Mouse (Mus musculus) heart, embryonic 12.5 days (tissue): ENCODE results near the gene Aida. TPM values are rescaled to one million over a fixed set of nuclear protein-coding genes. Genes with fewer than 3 reads are reported as not detected.

ENCODE experiments used
- ATAC-seq: fragments of 200-750 bp; cut with Nextera tagmentation; 2 replicates; pipeline ENCODE4 v1.8.0; 2017; ENCODE audit warnings: moderate TSS enrichment, moderate library complexity; ENCODE audit not compliant: insufficient number of reproducible peaks, low FRiP score
- H3K27ac ChIP-seq: fragments of 300-500 bp; sonication (generic); 2 replicates; pipeline ENCODE4 v1.5.1; 2016; ENCODE audit warnings: mild to moderate bottlenecking, moderate library complexity; ENCODE audit not compliant: poor library complexity, severe bottlenecking
- H3K27me3 ChIP-seq: fragments of 300-500 bp; sonication (generic); replicated peaks from 2 replicates; pipeline ENCODE4 v1.6.1; 2016; ENCODE audit warnings: mild to moderate bottlenecking, moderate library complexity
- H3K36me3 ChIP-seq: fragments of 300-500 bp; sonication (generic); 2 replicates; pipeline ENCODE4 v1.6.1; 2016; ENCODE audit warnings: mild to moderate bottlenecking, moderate library complexity
- H3K4me1 ChIP-seq: fragments of 300-500 bp; sonication (generic); replicated peaks from 2 replicates; pipeline ENCODE4 v1.6.1; 2016; ENCODE audit warnings: mild to moderate bottlenecking
- H3K4me2 ChIP-seq: fragments of 300-500 bp; sonication (generic); 2 replicates; pipeline ENCODE4 v1.6.1; 2016; ENCODE audit warnings: mild to moderate bottlenecking, moderate library complexity
- H3K4me3 ChIP-seq: fragments of 300-500 bp; sonication (generic); 2 replicates; pipeline ENCODE4 v1.5.1; 2016; ENCODE audit warnings: mild to moderate bottlenecking
- H3K9ac ChIP-seq: fragments of 300-500 bp; sonication (generic); 2 replicates; pipeline ENCODE4 v1.6.1; 2016; ENCODE audit warnings: mild to moderate bottlenecking, moderate library complexity
- H3K9me3 ChIP-seq: fragments of 300-500 bp; sonication (generic); replicated peaks from 2 replicates; pipeline ENCODE4 v1.6.1; 2016; ENCODE audit warnings: mild to moderate bottlenecking, moderate library complexity
- WGBS: fragments of 180-500 bp; shearing (Covaris S2); methylation state at CpG from one replicate; pipeline ENCODE4 v1.1.7; 2016; 5-methylcytosine and 5-hydroxymethylcytosine counted together
- polyA plus RNA-seq: library from polyadenylated mRNA; unstranded; fragments of >200 nt; fragmentation: Nextera tagmentation; extraction: Ambion mirVana; gene quantifications from 2 replicates; pipeline ENCODE4 v1.2.1, GENCODE M21; 2016

The Aida gene
- 31.4 and 40.8 TPM in 2 replicates for polyA plus RNA-seq

GRCm38 (mm10) chr1:183296465-183296864, at the start of gene Aida:
Aida (plus strand) TSS chr1:183296590.
- no peak for ATAC-seq
- Histone ChIP-seq H3K4me1 (0 out of 2 replicates have a peak, but pooled peaks cover 4% of the 10 kb centered on the region), H3K4me2 (peak within 1 kb of the TSS; percentile 71), H3K27ac (peak within 1 kb of the TSS; percentile 65), H3K4me3 (peak within 1 kb of the TSS; percentile 59), H3K36me3 (peaks cover 23% of the 10 kb centered on the region), H3K27me3 (no peaks in the 10 kb centered on the region), H3K9me3 (no peaks in the 10 kb centered on the region), H3K9ac (peak within 1 kb of the TSS; percentile 75)
- WGBS = under 1% methylated on average over 26 of the region's 26 CpGs

- H3K27me3 ChIP-seq = no peaks in the 10 kb centered on the region
- 13% methylated on average over 1 of the region's 1 CpGs for WGBS
- no peaks in the 10 kb centered on the region for H3K4me1 ChIP-seq
- no peak overlapping the region for H3K4me3 ChIP-seq
- H3K9me3 ChIP-seq = peaks cover 3% of the 10 kb centered on the region; the same call in 1 of the 2 replicates
- no peak overlapping the region for H3K9ac ChIP-seq
- no peak overlapping the region for H3K27ac ChIP-seq
- no peak overlapping the region for H3K4me2 ChIP-seq
- no peaks in the 10 kb centered on the region for H3K36me3 ChIP-seq
- no peak for ATAC-seq
Measured at GRCm38 (mm10) chr1:183248144-183248543, 48.2 kb upstream of the Aida start.

- no peak overlapping the region for H3K4me2 ChIP-seq
- no peaks in the 10 kb centered on the region for H3K4me1 ChIP-seq
- ATAC-seq = no peak
- H3K27me3 ChIP-seq = no peaks in the 10 kb centered on the region
- no peak overlapping the region for H3K4me3 ChIP-seq
- H3K9me3 ChIP-seq = no peaks in the 10 kb centered on the region
- H3K36me3 ChIP-seq = no peaks in the 10 kb centered on the region
- no peak overlapping the region for H3K27ac ChIP-seq
- WGBS = 72% methylated on average over 4 of the region's 4 CpGs
- H3K9ac ChIP-seq = no peak overlapping the region
Measured at GRCm38 (mm10) chr1:183250612-183251011, 45.8 kb upstream of the Aida start.

GRCm38 (mm10) chr1:183251818-183252217, 44.6 kb upstream of the Aida start:
- H3K27ac ChIP-seq = no peak overlapping the region
- H3K4me1 ChIP-seq = no peaks in the 10 kb centered on the region
- H3K36me3 ChIP-seq = no peaks in the 10 kb centered on the region
- H3K4me2 ChIP-seq = no peak overlapping the region
- H3K4me3 ChIP-seq = no peak overlapping the region
- H3K27me3 ChIP-seq = no peaks in the 10 kb centered on the region
- no peak for ATAC-seq
- H3K9me3 ChIP-seq = no peaks in the 10 kb centered on the region
- no peak overlapping the region for H3K9ac ChIP-seq
- WGBS = 71% methylated on average over 2 of the region's 2 CpGs

- Histone ChIP-seq H3K4me3 (no peak overlapping the region), H3K4me2 (no peak overlapping the region), H3K27me3 (no peaks in the 10 kb centered on the region), H3K9ac (no peak overlapping the region), H3K27ac (no peak overlapping the region), H3K36me3 (no peaks in the 10 kb centered on the region), H3K4me1 (no peaks in the 10 kb centered on the region), H3K9me3 (no peaks in the 10 kb centered on the region)
- 63% methylated on average over 10 of the region's 10 CpGs for WGBS
- no peak for ATAC-seq
Measured at GRCm38 (mm10) chr1:183252574-183252973, 43.8 kb upstream of the Aida start.

GRCm38 (mm10) chr1:183264145-183265008, 32.0 kb upstream of the Aida start:
- Histone ChIP-seq H3K9ac (no peak overlapping the region), H3K27me3 (no peaks in the 10 kb centered on the region), H3K36me3 (no peaks in the 10 kb centered on the region), H3K4me3 (no peak overlapping the region), H3K4me1 (peaks cover 16% of the 10 kb centered on the region), H3K4me2 (peak overlapping the region; percentile 30; the same call in 1 of the 2 replicates), H3K9me3 (no peaks in the 10 kb centered on the region), H3K27ac (no peak overlapping the region)
- peak; percentile 25; the same call in 1 of the 2 replicates for ATAC-seq
- 56% methylated on average over 13 of the region's 13 CpGs for WGBS

GRCm38 (mm10) chr1:183265921-183266467, 30.4 kb upstream of the Aida start:
- 58% methylated on average over 14 of the region's 14 CpGs for WGBS
- Histone ChIP-seq H3K27me3 (no peaks in the 10 kb centered on the region), H3K4me2 (no peak overlapping the region; the same call in 1 of the 2 replicates), H3K36me3 (no peaks in the 10 kb centered on the region), H3K9ac (no peak overlapping the region), H3K27ac (no peak overlapping the region), H3K9me3 (no peaks in the 10 kb centered on the region), H3K4me3 (no peak overlapping the region), H3K4me1 (peaks cover 16% of the 10 kb centered on the region)
- ATAC-seq = no peak

GRCm38 (mm10) chr1:183267666-183268065, 28.7 kb upstream of the Aida start:
- Histone ChIP-seq H3K4me3 (no peak overlapping the region), H3K36me3 (no peaks in the 10 kb centered on the region), H3K4me2 (no peak overlapping the region), H3K27ac (no peak overlapping the region), H3K4me1 (peaks cover 16% of the 10 kb centered on the region), H3K27me3 (no peaks in the 10 kb centered on the region), H3K9ac (no peak overlapping the region), H3K9me3 (no peaks in the 10 kb centered on the region)
- ATAC-seq = no peak
- WGBS = 58% methylated on average over 6 of the region's 6 CpGs

GRCm38 (mm10) chr1:183272867-183273818, 23.2 kb upstream of the Aida start:
- no peak for ATAC-seq
- H3K27ac ChIP-seq = no peak overlapping the region
- no peaks in the 10 kb centered on the region for H3K9me3 ChIP-seq
- H3K4me2 ChIP-seq = no peak overlapping the region
- no peaks in the 10 kb centered on the region for H3K27me3 ChIP-seq
- WGBS = 55% methylated on average over 10 of the region's 10 CpGs
- H3K9ac ChIP-seq = no peak overlapping the region
- H3K4me3 ChIP-seq = no peak overlapping the region
- H3K36me3 ChIP-seq = peaks cover 17% of the 10 kb centered on the region
- H3K4me1 ChIP-seq = no peaks in the 10 kb centered on the region

GRCm38 (mm10) chr1:183274385-183274784, 22.0 kb upstream of the Aida start:
- no peaks in the 10 kb centered on the region for H3K4me1 ChIP-seq
- H3K4me3 ChIP-seq = no peak overlapping the region
- no peaks in the 10 kb centered on the region for H3K9me3 ChIP-seq
- no peaks in the 10 kb centered on the region for H3K27me3 ChIP-seq
- H3K4me2 ChIP-seq = no peak overlapping the region
- no peak overlapping the region for H3K9ac ChIP-seq
- WGBS = 70% methylated on average over 3 of the region's 3 CpGs
- no peak for ATAC-seq
- H3K27ac ChIP-seq = no peak overlapping the region
- peaks cover 27% of the 10 kb centered on the region for H3K36me3 ChIP-seq

GRCm38 (mm10) chr1:183275763-183276162, 20.6 kb upstream of the Aida start:
- ATAC-seq = no peak
- H3K27ac ChIP-seq = no peak overlapping the region

More at GRCm38 (mm10) chr1:183275763-183276162, 20.6 kb upstream of the Aida start:
- Histone ChIP-seq H3K4me1 (no peaks in the 10 kb centered on the region), H3K36me3 (peaks cover 40% of the 10 kb centered on the region), H3K4me2 (no peak overlapping the region), H3K27me3 (no peaks in the 10 kb centered on the region), H3K9me3 (no peaks in the 10 kb centered on the region), H3K9ac (no peak overlapping the region), H3K4me3 (no peak overlapping the region)
- WGBS = 75% methylated on average over 5 of the region's 5 CpGs
